Mouse (Mus musculus): ENCODE results near the gene Fbxw14.
A peak's percentile ranks its signal among the peaks of the same experiment; 100 is the strongest.
"Not testable (repeated sequence)": the region's sequence is repeated elsewhere in the genome, so short reads cannot be mapped to it uniquely, and the experiment has no call there.

Fbxw14 gene

GRCm38 (mm10) chr9:109287576-109287975 is at the start of gene Fbxw14:
Fbxw14 (minus strand) TSS chr9:109287676.
- not testable (repeated sequence) for ATAC-seq (ENCODE audit: low TSS enrichment)

GRCm38 (mm10) chr9:109263041-109263440 is 24.4 kb downstream of the Fbxw14 start:
- ATAC-seq (ENCODE audit: low TSS enrichment): peak; percentile 88

DNA sequence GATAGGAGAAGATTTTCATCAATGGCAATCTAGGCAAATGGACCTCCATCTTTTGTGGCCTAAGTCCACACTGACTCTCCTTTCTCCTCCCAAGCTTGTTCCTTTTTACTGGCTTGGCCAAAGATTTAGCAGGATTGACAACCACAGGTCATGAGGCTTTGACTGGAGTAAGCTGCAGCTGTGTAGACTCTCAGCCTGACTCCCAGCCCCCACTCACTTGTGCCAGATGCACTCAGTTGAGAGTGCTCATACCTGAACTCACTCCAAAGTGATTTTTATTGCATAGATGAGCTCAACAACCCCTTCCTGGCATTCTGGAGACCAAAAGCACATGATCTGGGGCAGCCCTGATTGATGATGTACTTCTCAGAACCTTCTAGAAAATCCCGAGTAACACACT is 52.8 kb downstream of the Fbxw14 start, which contains the start of gene Fbxw20:
TSS of gene Fbxw20 (minus strand) at position 101 of the 400 bp plus-strand sequence.
- ATAC-seq (ENCODE audit: low TSS enrichment): no peak

Data from frontal cortex, adult (tissue).